Mouse (Mus musculus): Measurements from ENCODE around the gene 4930578C19Rik.

DNA sequence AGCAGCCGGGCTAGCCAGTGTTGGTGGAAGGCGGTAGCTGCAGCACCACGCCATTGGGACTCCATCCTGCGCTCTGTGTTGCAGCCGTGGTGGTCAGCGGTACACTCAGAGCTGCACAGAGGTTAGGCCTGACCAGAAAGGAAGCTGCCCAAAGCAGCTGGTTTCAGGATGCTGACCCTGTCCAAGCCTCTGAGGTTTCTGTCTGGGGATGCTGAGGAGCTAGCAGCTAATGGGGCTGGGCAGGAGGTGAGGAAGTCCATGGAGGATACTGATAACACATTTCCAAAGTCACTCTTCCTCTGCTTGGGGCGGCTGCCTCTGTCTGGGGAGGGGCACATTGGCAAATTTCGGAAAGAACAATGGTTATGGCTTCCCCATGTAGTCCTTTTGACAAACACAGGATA, at the start of gene 4930578C19Rik:
- no peak for TF ChIP-seq CTCF (IDR thresholded peaks at IDR 0.05; ENCODE audit: control insufficient read depth, insufficient read depth, insufficient replicate concordance, low read depth, low read length)
- TF ChIP-seq POLR2A (IDR thresholded peaks at IDR 0.05; ENCODE audit: control insufficient read depth, low read depth, low read length): no peak
